Mouse (Mus musculus): ENCODE measurements around the gene Gm5426. TPM values are rescaled to one million over a fixed set of nuclear protein-coding genes. Genes with fewer than 3 reads are reported as not detected.
"Not testable (repeated sequence)": the region's sequence is repeated elsewhere in the genome, so short reads cannot be mapped to it uniquely, and the experiment has no call there.

Gm5426 gene
- polyA plus RNA-seq, 1 experiment from 2014 or later, result not detected

- WGBS, result 73% methylated on average over 3 of the region's 3 CpGs
These were observed 21.1 kb upstream of the Gm5426 start for GRCm38 (mm10) chr10:96115325-96115724.

GRCm38 (mm10) chr10:96120821-96121220 is 15.6 kb upstream of the Gm5426 start:
- 91% methylated on average over 2 of the region's 2 CpGs for WGBS
- H3K9ac ChIP-seq, result no peak overlapping the region
- no peak overlapping the region for H3K27ac ChIP-seq
- no peak overlapping the region for H3K4me2 ChIP-seq
- H3K36me3 ChIP-seq, result no peaks in the 10 kb centered on the region
- no peaks in the 10 kb centered on the region for H3K9me3 ChIP-seq
- H3K27me3 ChIP-seq, result no peaks in the 10 kb centered on the region
- no peak for ATAC-seq (ENCODE audit: insufficient number of reproducible peaks, insufficient read depth, low FRiP score, low TSS enrichment, low read depth)
- no peaks in the 10 kb centered on the region for H3K4me1 ChIP-seq
- H3K4me3 ChIP-seq, result no peak overlapping the region

More at GRCm38 (mm10) chr10:96115325-96115724, 21.1 kb upstream of the Gm5426 start:
- Histone ChIP-seq H3K9ac (no peak overlapping the region), H3K4me2 (no peak overlapping the region), H3K36me3 (no peaks in the 10 kb centered on the region), H3K27ac (no peak overlapping the region), H3K4me1 (0 out of 2 replicates have a peak, but pooled peaks cover 2% of the 10 kb centered on the region), H3K27me3 (no peaks in the 10 kb centered on the region), H3K9me3 (0 out of 2 replicates have a peak, but pooled peaks cover 2% of the 10 kb centered on the region), H3K4me3 (no peak overlapping the region)
- ATAC-seq (ENCODE audit: insufficient number of reproducible peaks, insufficient read depth, low FRiP score, low TSS enrichment, low read depth), result no peak

GRCm38 (mm10) chr10:96121249-96122010 is 15.0 kb upstream of the Gm5426 start:
- Histone ChIP-seq H3K27me3 (no peaks in the 10 kb centered on the region), H3K9me3 (no peaks in the 10 kb centered on the region), H3K4me3 (no peak overlapping the region), H3K36me3 (no peaks in the 10 kb centered on the region), H3K4me1 (no peaks in the 10 kb centered on the region), H3K4me2 (no peak overlapping the region), H3K9ac (no peak overlapping the region), H3K27ac (no peak overlapping the region)
- ATAC-seq (ENCODE audit: insufficient number of reproducible peaks, insufficient read depth, low FRiP score, low TSS enrichment, low read depth), result no peak
- 67% methylated on average over 4 of the region's 4 CpGs for WGBS

- H3K4me1 ChIP-seq, result no peaks in the 10 kb centered on the region
- H3K4me3 ChIP-seq, result no peak overlapping the region
- no peak for ATAC-seq (ENCODE audit: insufficient number of reproducible peaks, insufficient read depth, low FRiP score, low TSS enrichment, low read depth)
- no peak overlapping the region for H3K27ac ChIP-seq
- WGBS, result 77% methylated on average over 5 of the region's 5 CpGs
- H3K4me2 ChIP-seq, result no peak overlapping the region
- H3K9ac ChIP-seq, result no peak overlapping the region
- no peaks in the 10 kb centered on the region for H3K9me3 ChIP-seq
- no peaks in the 10 kb centered on the region for H3K36me3 ChIP-seq
- H3K27me3 ChIP-seq, result no peaks in the 10 kb centered on the region
These were observed 12.5 kb upstream of the Gm5426 start for GRCm38 (mm10) chr10:96123885-96124284.

- Histone ChIP-seq H3K4me2 (no peak overlapping the region), H3K27ac (no peak overlapping the region), H3K4me3 (no peak overlapping the region), H3K27me3 (no peaks in the 10 kb centered on the region), H3K9me3 (no peaks in the 10 kb centered on the region), H3K36me3 (no peaks in the 10 kb centered on the region), H3K4me1 (no peaks in the 10 kb centered on the region), H3K9ac (no peak overlapping the region)
- no peak for ATAC-seq (ENCODE audit: insufficient number of reproducible peaks, insufficient read depth, low FRiP score, low TSS enrichment, low read depth)
- 82% methylated on average over 1 of the region's 1 CpGs for WGBS
These were observed 12.1 kb upstream of the Gm5426 start for GRCm38 (mm10) chr10:96124290-96124689.

GRCm38 (mm10) chr10:96125771-96126454 is 10.5 kb upstream of the Gm5426 start:
- no peaks in the 10 kb centered on the region for H3K9me3 ChIP-seq
- H3K4me1 ChIP-seq, result no peaks in the 10 kb centered on the region
- no peak overlapping the region for H3K27ac ChIP-seq
- no peak for ATAC-seq (ENCODE audit: insufficient number of reproducible peaks, insufficient read depth, low FRiP score, low TSS enrichment, low read depth)
- H3K4me3 ChIP-seq, result no peak overlapping the region
- H3K36me3 ChIP-seq, result no peaks in the 10 kb centered on the region
- WGBS, result 62% methylated on average over 9 of the region's 9 CpGs
- H3K9ac ChIP-seq, result no peak overlapping the region
- H3K27me3 ChIP-seq, result no peaks in the 10 kb centered on the region
- no peak overlapping the region for H3K4me2 ChIP-seq

GRCm38 (mm10) chr10:96129213-96129612 is 7.2 kb upstream of the Gm5426 start:
- peaks cover 5% of the 10 kb centered on the region for H3K4me1 ChIP-seq
- no peak for ATAC-seq (ENCODE audit: insufficient number of reproducible peaks, insufficient read depth, low FRiP score, low TSS enrichment, low read depth)
- WGBS, result 82% methylated on average over 2 of the region's 2 CpGs
- H3K4me2 ChIP-seq, result no peak overlapping the region
- no peaks in the 10 kb centered on the region for H3K9me3 ChIP-seq
- no peak overlapping the region for H3K27ac ChIP-seq
- no peak overlapping the region for H3K9ac ChIP-seq
- H3K27me3 ChIP-seq, result no peaks in the 10 kb centered on the region
- H3K36me3 ChIP-seq, result no peaks in the 10 kb centered on the region
- no peak overlapping the region for H3K4me3 ChIP-seq

- H3K9ac ChIP-seq, result no peak overlapping the region
- no peaks in the 10 kb centered on the region for H3K27me3 ChIP-seq
- ATAC-seq (ENCODE audit: insufficient number of reproducible peaks, insufficient read depth, low FRiP score, low TSS enrichment, low read depth), result no peak
- no peak overlapping the region for H3K4me2 ChIP-seq
- no peak overlapping the region for H3K27ac ChIP-seq
- WGBS, result 79% methylated on average over 3 of the region's 3 CpGs
- no peaks in the 10 kb centered on the region for H3K9me3 ChIP-seq
- no peak overlapping the region for H3K4me3 ChIP-seq
- peaks cover 5% of the 10 kb centered on the region for H3K4me1 ChIP-seq
- H3K36me3 ChIP-seq, result no peaks in the 10 kb centered on the region
These were observed 6.0 kb upstream of the Gm5426 start for GRCm38 (mm10) chr10:96130406-96130805.

- Histone ChIP-seq H3K4me3 (no peak overlapping the region), H3K9ac (no peak overlapping the region), H3K27ac (no peak overlapping the region), H3K9me3 (no peaks in the 10 kb centered on the region), H3K36me3 (no peaks in the 10 kb centered on the region), H3K4me2 (no peak overlapping the region), H3K27me3 (no peaks in the 10 kb centered on the region), H3K4me1 (peaks cover 5% of the 10 kb centered on the region)
- 91% methylated on average over 6 of the region's 6 CpGs for WGBS
- no peak for ATAC-seq (ENCODE audit: insufficient number of reproducible peaks, insufficient read depth, low FRiP score, low TSS enrichment, low read depth)
These were observed 5.3 kb upstream of the Gm5426 start for GRCm38 (mm10) chr10:96131112-96131511.

GRCm38 (mm10) chr10:96132161-96132560 is 4.2 kb upstream of the Gm5426 start:
- H3K4me3 ChIP-seq, result no peak overlapping the region
- 18% methylated on average over 6 of the region's 6 CpGs for WGBS
- no peak overlapping the region for H3K27ac ChIP-seq
- no peak for ATAC-seq (ENCODE audit: insufficient number of reproducible peaks, insufficient read depth, low FRiP score, low TSS enrichment, low read depth)
- H3K4me1 ChIP-seq, result peaks cover 5% of the 10 kb centered on the region
- H3K9ac ChIP-seq, result no peak overlapping the region
- H3K4me2 ChIP-seq, result no peak overlapping the region
- no peaks in the 10 kb centered on the region for H3K9me3 ChIP-seq
- no peaks in the 10 kb centered on the region for H3K27me3 ChIP-seq
- H3K36me3 ChIP-seq, result no peaks in the 10 kb centered on the region

- WGBS, result 78% methylated on average over 5 of the region's 5 CpGs
- no peak overlapping the region for H3K4me2 ChIP-seq
- no peak for ATAC-seq (ENCODE audit: insufficient number of reproducible peaks, insufficient read depth, low FRiP score, low TSS enrichment, low read depth)
- H3K9me3 ChIP-seq, result no peaks in the 10 kb centered on the region
- H3K36me3 ChIP-seq, result no peaks in the 10 kb centered on the region
- H3K9ac ChIP-seq, result no peak overlapping the region
- no peak overlapping the region for H3K27ac ChIP-seq
- H3K4me3 ChIP-seq, result no peak overlapping the region
- H3K27me3 ChIP-seq, result no peaks in the 10 kb centered on the region
- peaks cover 13% of the 10 kb centered on the region for H3K4me1 ChIP-seq
These were observed 2.2 kb downstream of the Gm5426 start for GRCm38 (mm10) chr10:96138585-96138984.

GRCm38 (mm10) chr10:96139274-96139673 is 2.9 kb downstream of the Gm5426 start:
- peaks cover 13% of the 10 kb centered on the region for H3K4me1 ChIP-seq
- H3K9me3 ChIP-seq; ATAC-seq (ENCODE audit: insufficient number of reproducible peaks, insufficient read depth, low FRiP score, low TSS enrichment, low read depth); H3K27ac ChIP-seq; H3K4me2 ChIP-seq; H3K27me3 ChIP-seq; H3K4me3 ChIP-seq; H3K36me3 ChIP-seq; H3K9ac ChIP-seq: not testable (repeated sequence)
- WGBS, result 78% methylated on average over 4 of the region's 4 CpGs

Measured in embryonic facial prominence, embryonic 13.5 days (tissue).